Mouse (Mus musculus): ENCODE data around the gene Gpx3. TPM values are rescaled to one million over a fixed set of nuclear protein-coding genes. Genes with fewer than 3 reads are reported as not detected.

The Gpx3 gene
- polyA plus RNA-seq, 1 experiment from 2014 or later = 535 TPM

GRCm38 (mm10) chr11:54930318-54930979 is 28.2 kb downstream of the Gpx3 start:
- H3K36me3 ChIP-seq (ENCODE audit: insufficient read depth, low read length) = peaks cover 12% of the 10 kb centered on the region; the same call in 1 of the 2 replicates
- H3K27me3 ChIP-seq (replicated peaks; ENCODE audit: insufficient read depth, low read length) = no peaks in the 10 kb centered on the region
- no peak overlapping the region for H3K9ac ChIP-seq (replicated peaks; ENCODE audit: low read depth)
- DNase-seq (ENCODE audit: low spot score) = peak; percentile 77
- TF ChIP-seq CTCF (IDR thresholded peaks at IDR 0.05) (peak; percentile 87), EP300 (IDR thresholded peaks at IDR 0.05) (no peak)
- H3K4me3 ChIP-seq (ENCODE audit: low read depth, low read length) = no peak overlapping the region
- WGBS = 60% methylated on average over 7 of the region's 7 CpGs
- H3K27ac ChIP-seq (ENCODE audit: low read length) = peak overlapping the region; percentile 51; the same call in 1 of the 2 replicates
- no peaks in the 10 kb centered on the region for H3K4me1 ChIP-seq (ENCODE audit: insufficient read depth, low read depth, low read length)
- ATAC-seq = no peak
- no peak overlapping the region for H3K4me2 ChIP-seq (replicated peaks; ENCODE audit: low read depth, low read length)
- H3K9me3 ChIP-seq (ENCODE audit: low read length) = no peaks in the 10 kb centered on the region

- H3K36me3 ChIP-seq (ENCODE audit: insufficient read depth, low read length) = peaks cover 6% of the 10 kb centered on the region; the same call in 1 of the 2 replicates
- no peak overlapping the region for H3K27ac ChIP-seq (ENCODE audit: low read length)
- H3K27me3 ChIP-seq (replicated peaks; ENCODE audit: insufficient read depth, low read length) = no peaks in the 10 kb centered on the region
- no peaks in the 10 kb centered on the region for H3K9me3 ChIP-seq (ENCODE audit: low read length)
- TF ChIP-seq EP300 (IDR thresholded peaks at IDR 0.05) = no peak
- peak; percentile 82 for TF ChIP-seq CTCF (IDR thresholded peaks at IDR 0.05)
- ATAC-seq (no peak), DNase-seq (ENCODE audit: low spot score) (peak; percentile 63)
- H3K9ac ChIP-seq (replicated peaks; ENCODE audit: low read depth) = no peak overlapping the region
- no peak overlapping the region for H3K4me2 ChIP-seq (replicated peaks; ENCODE audit: low read depth, low read length)
- H3K4me3 ChIP-seq (ENCODE audit: low read depth, low read length) = no peak overlapping the region
- 65% methylated on average over 5 of the region's 5 CpGs for WGBS
- no peaks in the 10 kb centered on the region for H3K4me1 ChIP-seq (ENCODE audit: insufficient read depth, low read depth, low read length)
Measured at GRCm38 (mm10) chr11:54931405-54932093, 29.3 kb downstream of the Gpx3 start.

- no peak overlapping the region for H3K9ac ChIP-seq (replicated peaks; ENCODE audit: low read depth)
- no peak overlapping the region for H3K4me3 ChIP-seq (ENCODE audit: low read depth, low read length)
- no peak overlapping the region for H3K27ac ChIP-seq (ENCODE audit: low read length)
- ATAC-seq (no peak), DNase-seq (ENCODE audit: low spot score) (no peak)
- no peaks in the 10 kb centered on the region for H3K27me3 ChIP-seq (replicated peaks; ENCODE audit: insufficient read depth, low read length)
- H3K4me1 ChIP-seq (ENCODE audit: insufficient read depth, low read depth, low read length) = no peaks in the 10 kb centered on the region
- H3K4me2 ChIP-seq (replicated peaks; ENCODE audit: low read depth, low read length) = no peak overlapping the region
- H3K9me3 ChIP-seq (ENCODE audit: low read length) = no peaks in the 10 kb centered on the region
- WGBS = 86% methylated on average over 6 of the region's 6 CpGs
- TF ChIP-seq CTCF (IDR thresholded peaks at IDR 0.05) = no peak
- TF ChIP-seq EP300 (IDR thresholded peaks at IDR 0.05) = no peak
- H3K36me3 ChIP-seq (ENCODE audit: insufficient read depth, low read length) = peaks cover 2% of the 10 kb centered on the region; the same call in 1 of the 2 replicates
Measured at GRCm38 (mm10) chr11:54932540-54932939, 30.3 kb downstream of the Gpx3 start.

- no peak for DNase-seq (ENCODE audit: low spot score)
- Histone ChIP-seq H3K4me2 (replicated peaks; ENCODE audit: low read depth, low read length) (no peak overlapping the region), H3K9me3 (ENCODE audit: low read length) (no peaks in the 10 kb centered on the region), H3K27me3 (replicated peaks; ENCODE audit: insufficient read depth, low read length) (no peaks in the 10 kb centered on the region), H3K4me3 (ENCODE audit: low read depth, low read length) (no peak overlapping the region), H3K27ac (ENCODE audit: low read length) (no peak overlapping the region), H3K4me1 (ENCODE audit: insufficient read depth, low read depth, low read length) (no peaks in the 10 kb centered on the region), H3K9ac (replicated peaks; ENCODE audit: low read depth) (no peak overlapping the region), H3K36me3 (ENCODE audit: insufficient read depth, low read length) (peaks cover 14% of the 10 kb centered on the region)
- WGBS = 87% methylated on average over 7 of the region's 7 CpGs
- no peak for ATAC-seq
- TF ChIP-seq EP300 (IDR thresholded peaks at IDR 0.05) (no peak), CTCF (IDR thresholded peaks at IDR 0.05) (no peak)
Measured at GRCm38 (mm10) chr11:54934198-54934597, 31.9 kb downstream of the Gpx3 start.

GRCm38 (mm10) chr11:54936035-54936770 is 34.0 kb downstream of the Gpx3 start:
- H3K36me3 ChIP-seq (ENCODE audit: insufficient read depth, low read length) = peaks cover 17% of the 10 kb centered on the region
- H3K4me2 ChIP-seq (replicated peaks; ENCODE audit: low read depth, low read length) = no peak overlapping the region
- no peak overlapping the region for H3K4me3 ChIP-seq (ENCODE audit: low read depth, low read length)
- ATAC-seq (peak; percentile 84), DNase-seq (ENCODE audit: low spot score) (peak; percentile 65)
- no peaks in the 10 kb centered on the region for H3K4me1 ChIP-seq (ENCODE audit: insufficient read depth, low read depth, low read length)
- no peaks in the 10 kb centered on the region for H3K27me3 ChIP-seq (replicated peaks; ENCODE audit: insufficient read depth, low read length)
- TF ChIP-seq EP300 (IDR thresholded peaks at IDR 0.05) = no peak
- no peak for TF ChIP-seq CTCF (IDR thresholded peaks at IDR 0.05)
- no peaks in the 10 kb centered on the region for H3K9me3 ChIP-seq (ENCODE audit: low read length)
- H3K9ac ChIP-seq (replicated peaks; ENCODE audit: low read depth) = no peak overlapping the region
- H3K27ac ChIP-seq (ENCODE audit: low read length) = peak overlapping the region; percentile 15; the same call in 1 of the 2 replicates
- 41% methylated on average over 12 of the region's 12 CpGs for WGBS

GRCm38 (mm10) chr11:54936771-54937140 is 34.5 kb downstream of the Gpx3 start:
- Histone ChIP-seq H3K4me1 (ENCODE audit: insufficient read depth, low read depth, low read length) (no peaks in the 10 kb centered on the region), H3K4me3 (ENCODE audit: low read depth, low read length) (no peak overlapping the region), H3K27me3 (replicated peaks; ENCODE audit: insufficient read depth, low read length) (no peaks in the 10 kb centered on the region), H3K4me2 (replicated peaks; ENCODE audit: low read depth, low read length) (no peak overlapping the region), H3K27ac (ENCODE audit: low read length) (no peak overlapping the region; the same call in 1 of the 2 replicates), H3K36me3 (ENCODE audit: insufficient read depth, low read length) (peaks cover 17% of the 10 kb centered on the region), H3K9ac (replicated peaks; ENCODE audit: low read depth) (no peak overlapping the region), H3K9me3 (ENCODE audit: low read length) (no peaks in the 10 kb centered on the region)
- TF ChIP-seq CTCF (IDR thresholded peaks at IDR 0.05) (no peak), EP300 (IDR thresholded peaks at IDR 0.05) (no peak)
- DNase-seq (ENCODE audit: low spot score) (no peak), ATAC-seq (no peak)
- 64% methylated on average over 3 of the region's 3 CpGs for WGBS
